Mouse (Mus musculus) forebrain, embryonic 13.5 days (tissue): ENCODE data around the gene Celf5. TPM values are rescaled to one million over a fixed set of nuclear protein-coding genes. Genes with fewer than 3 reads are reported as not detected.
A peak's percentile ranks its signal among the peaks of the same experiment; 100 is the strongest.

ENCODE experiments used
- ATAC-seq: fragments of 200-750 bp; cut with Nextera tagmentation; 2 replicates; pipeline ENCODE4 v1.8.0; 2017
- H3K27ac ChIP-seq: fragments of 300-500 bp; sonication (generic); 2 replicates; pipeline ENCODE4 v1.5.1; 2015; ENCODE audit warnings: inconsistent platforms, mild to moderate bottlenecking, moderate library complexity
- H3K27me3 ChIP-seq: fragments of 300-500 bp; sonication (generic); 2 replicates; pipeline ENCODE4 v1.6.1; 2015; ENCODE audit warnings: mild to moderate bottlenecking, inconsistent platforms
- H3K36me3 ChIP-seq: fragments of 300-500 bp; sonication (generic); 2 replicates; pipeline ENCODE4 v1.6.1; 2015; ENCODE audit warnings: mild to moderate bottlenecking, inconsistent platforms; ENCODE audit not compliant: poor library complexity, severe bottlenecking
- H3K4me1 ChIP-seq: fragments of 300-500 bp; sonication (generic); 2 replicates; pipeline ENCODE4 v1.6.1; 2015; ENCODE audit warnings: inconsistent platforms
- H3K4me2 ChIP-seq: fragments of 300-500 bp; sonication (generic); 2 replicates; pipeline ENCODE4 v1.6.1; 2015; ENCODE audit warnings: inconsistent platforms, mild to moderate bottlenecking, moderate library complexity
- H3K4me3 ChIP-seq: fragments of 300-500 bp; sonication (generic); 2 replicates; pipeline ENCODE4 v1.5.1; 2015; ENCODE audit warnings: mild to moderate bottlenecking, inconsistent platforms
- H3K9ac ChIP-seq: fragments of 300-500 bp; sonication (generic); 2 replicates; pipeline ENCODE4 v1.6.1; 2015; ENCODE audit warnings: mild to moderate bottlenecking, inconsistent platforms
- H3K9me3 ChIP-seq: fragments of 300-500 bp; sonication (generic); replicated peaks from 2 replicates; pipeline ENCODE4 v1.6.1; 2016; ENCODE audit warnings: inconsistent platforms
- WGBS: fragments of 180-500 bp; shearing (Covaris S2); methylation state at CpG from one replicate; pipeline ENCODE4 v1.1.7; 2015; 5-methylcytosine and 5-hydroxymethylcytosine counted together
- polyA plus RNA-seq: library from polyadenylated mRNA; unstranded; fragments of >200 nt; fragmentation: Nextera tagmentation; extraction: Ambion mirVana; gene quantifications from 2 replicates; pipeline ENCODE4 v1.2.1, GENCODE M21; 2015

Celf5 gene
- polyA plus RNA-seq, 1 experiment from 2014 or later: 48.8 TPM

GRCm38 (mm10) chr10:81485060-81485449 is 2.5 kb upstream of the Celf5 start:
- Histone ChIP-seq H3K27ac (peak overlapping the region; percentile 74), H3K9ac (0 out of 2 replicates have a peak overlapping the region, but pooled peaks have one; percentile 21), H3K9me3 (no peaks in the 10 kb centered on the region), H3K4me2 (0 out of 2 replicates have a peak overlapping the region, but pooled peaks have one; percentile 7), H3K27me3 (no peaks in the 10 kb centered on the region), H3K36me3 (peaks cover 46% of the 10 kb centered on the region), H3K4me3 (no peak overlapping the region), H3K4me1 (peaks cover 32% of the 10 kb centered on the region)
- ATAC-seq: no peak
- WGBS: 48% methylated on average over 2 of the region's 2 CpGs

GRCm38 (mm10) chr10:81484441-81485059 is 2.0 kb upstream of the Celf5 start:
- WGBS: 62% methylated on average over 6 of the region's 6 CpGs
- 0 out of 2 replicates have a peak overlapping the region, but pooled peaks have one; percentile 7 for H3K4me2 ChIP-seq

GRCm38 (mm10) chr10:81483983-81484382 is 1.5 kb upstream of the Celf5 start:
- H3K36me3 ChIP-seq: peaks cover 35% of the 10 kb centered on the region
- H3K4me3 ChIP-seq: no peak overlapping the region
- ATAC-seq: no peak
- peaks cover 37% of the 10 kb centered on the region for H3K4me1 ChIP-seq
- H3K4me2 ChIP-seq: no peak overlapping the region
- 22% methylated on average over 9 of the region's 9 CpGs for WGBS
- H3K9me3 ChIP-seq: no peaks in the 10 kb centered on the region
- no peaks in the 10 kb centered on the region for H3K27me3 ChIP-seq
- no peak overlapping the region for H3K9ac ChIP-seq
- peak overlapping the region; percentile 74; the same call in 1 of the 2 replicates for H3K27ac ChIP-seq

More at GRCm38 (mm10) chr10:81484441-81485059, 2.0 kb upstream of the Celf5 start:
- Histone ChIP-seq H3K9me3 (no peaks in the 10 kb centered on the region), H3K36me3 (peaks cover 41% of the 10 kb centered on the region), H3K4me3 (no peak overlapping the region), H3K4me1 (peaks cover 36% of the 10 kb centered on the region), H3K27me3 (no peaks in the 10 kb centered on the region), H3K27ac (peak overlapping the region; percentile 74), H3K9ac (0 out of 2 replicates have a peak overlapping the region, but pooled peaks have one; percentile 21)
- no peak for ATAC-seq

DNA sequence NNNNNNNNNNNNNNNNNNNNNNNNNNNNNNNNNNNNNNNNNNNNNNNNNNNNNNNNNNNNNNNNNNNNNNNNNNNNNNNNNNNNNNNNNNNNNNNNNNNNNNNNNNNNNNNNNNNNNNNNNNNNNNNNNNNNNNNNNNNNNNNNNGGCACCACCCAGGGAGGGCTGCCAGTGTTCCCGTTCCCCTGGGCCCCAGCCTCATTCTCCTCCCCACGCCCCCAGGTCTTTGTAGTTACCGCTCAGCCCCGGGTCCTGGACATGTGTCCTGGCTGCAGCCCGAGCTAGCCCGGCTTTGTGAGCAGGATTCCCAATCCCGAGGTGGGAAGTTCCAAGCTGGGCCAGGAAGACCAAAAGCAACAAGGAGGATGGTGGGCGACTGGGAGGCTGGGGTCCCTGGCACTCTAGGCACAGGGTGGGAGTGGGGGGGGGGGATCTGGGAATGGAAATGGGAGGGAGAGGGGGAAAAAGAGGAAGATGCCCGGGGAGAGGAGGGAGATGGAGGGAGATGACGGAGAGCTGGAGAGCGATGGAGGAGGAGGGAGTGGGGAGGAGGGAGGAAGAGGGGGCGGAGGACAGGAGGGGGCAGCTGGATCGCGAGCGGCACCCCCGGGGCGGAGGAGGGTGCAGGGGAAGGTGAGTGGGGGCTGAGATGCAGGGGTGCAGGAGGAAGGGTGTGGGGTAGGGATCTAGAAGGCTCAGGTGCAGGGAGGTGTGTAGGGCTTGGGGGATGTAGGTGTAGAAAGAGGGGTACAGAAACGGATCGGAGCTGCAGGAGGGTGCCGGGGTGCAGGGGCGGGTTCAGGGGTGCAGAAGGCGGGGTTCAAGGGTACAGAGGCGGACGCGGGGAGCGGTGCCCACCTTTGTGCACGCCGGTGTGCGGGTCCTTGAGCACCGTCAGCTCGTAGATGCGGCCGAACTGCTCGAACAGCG is 640 bp downstream of the Celf5 start:
- Histone ChIP-seq H3K4me2 (peak overlapping the region; percentile 61), H3K4me1 (peaks cover 53% of the 10 kb centered on the region), H3K4me3 (peak overlapping the region; percentile 67), H3K27me3 (peaks cover under 1% of the 10 kb centered on the region), H3K9ac (peak overlapping the region; percentile 86), H3K9me3 (no peaks in the 10 kb centered on the region), H3K36me3 (peaks cover 15% of the 10 kb centered on the region), H3K27ac (peak overlapping the region; percentile 75)
- peak; percentile 39 for ATAC-seq
- under 1% methylated on average over 33 of the region's 35 CpGs for WGBS

DNA sequence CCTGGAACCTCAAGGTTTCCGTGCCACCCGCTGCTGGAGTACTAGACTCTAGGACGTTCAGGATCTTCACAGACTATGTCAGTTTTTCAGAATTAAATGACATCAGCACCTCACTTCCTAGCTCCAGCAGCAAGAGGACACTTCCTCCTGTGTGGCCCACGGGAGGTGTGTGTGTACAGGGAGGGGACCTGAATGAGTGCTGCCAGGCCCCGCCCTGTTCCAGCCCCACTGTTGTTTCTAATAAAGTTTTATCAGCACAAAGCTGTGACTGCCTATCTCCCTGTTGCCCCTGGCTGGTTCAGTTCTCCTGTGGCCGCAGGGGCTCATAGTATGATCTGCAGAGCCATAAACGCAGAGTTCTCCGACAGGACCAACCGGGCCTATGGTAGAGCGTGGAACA is 8.0 kb downstream of the Celf5 start:
- Histone ChIP-seq H3K27ac (peak overlapping the region; percentile 92), H3K27me3 (peaks cover 3% of the 10 kb centered on the region), H3K9me3 (no peaks in the 10 kb centered on the region), H3K4me3 (no peak overlapping the region), H3K36me3 (peaks cover 10% of the 10 kb centered on the region; the same call in 1 of the 2 replicates), H3K9ac (no peak overlapping the region), H3K4me1 (peaks cover 60% of the 10 kb centered on the region), H3K4me2 (0 out of 2 replicates have a peak overlapping the region, but pooled peaks have one; percentile 81)
- ATAC-seq: no peak
- 88% methylated on average over 10 of the region's 10 CpGs for WGBS

- H3K27ac ChIP-seq: peak overlapping the region; percentile 92
- peaks cover 51% of the 10 kb centered on the region for H3K4me1 ChIP-seq
- 1% methylated on average over 22 of the region's 22 CpGs for WGBS
- peak overlapping the region; percentile 65 for H3K9ac ChIP-seq
- peak overlapping the region; percentile 49 for H3K4me3 ChIP-seq
- H3K4me2 ChIP-seq: peak overlapping the region; percentile 81
- H3K36me3 ChIP-seq: peaks cover 23% of the 10 kb centered on the region
- peaks cover 3% of the 10 kb centered on the region for H3K27me3 ChIP-seq
- no peaks in the 10 kb centered on the region for H3K9me3 ChIP-seq
- ATAC-seq: peak; percentile 86
These were observed 9.5 kb downstream of the Celf5 start for GRCm38 (mm10) chr10:81473003-81473451.

DNA sequence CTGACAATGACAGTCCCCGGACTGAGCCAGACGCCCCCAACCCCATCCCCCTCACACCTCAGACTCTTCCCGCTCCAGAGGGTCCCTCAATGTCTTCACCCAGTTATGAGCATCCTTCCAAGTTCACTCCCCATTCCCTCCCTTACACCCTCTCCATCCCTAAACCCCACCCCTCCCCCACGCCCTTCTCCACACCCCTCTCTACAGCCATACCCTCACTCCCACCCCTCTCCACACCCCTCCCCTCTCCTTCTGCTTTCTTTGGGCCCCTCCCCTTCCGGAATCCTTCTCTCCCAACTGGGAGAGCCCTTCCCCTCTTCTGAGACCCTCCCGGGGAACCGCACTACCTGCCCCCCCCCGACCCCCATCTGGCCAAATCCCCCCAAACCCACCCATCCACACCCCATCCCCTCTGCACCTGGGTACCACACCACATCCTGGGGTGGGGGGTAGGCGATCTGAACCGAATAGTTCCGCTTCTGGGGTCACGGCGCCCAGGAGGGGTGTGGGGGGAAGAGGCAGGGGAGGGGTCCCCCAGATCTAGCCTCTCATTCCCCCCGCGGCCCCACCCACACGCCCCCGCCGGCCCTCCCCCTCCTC is 10.0 kb downstream of the Celf5 start:
- H3K27me3 ChIP-seq: peaks cover 3% of the 10 kb centered on the region
- WGBS: 4% methylated on average over 17 of the region's 18 CpGs
- H3K27ac ChIP-seq: peak overlapping the region; percentile 92
- H3K4me2 ChIP-seq: peak overlapping the region; percentile 81
- peaks cover 46% of the 10 kb centered on the region for H3K4me1 ChIP-seq
- peak overlapping the region; percentile 65 for H3K9ac ChIP-seq
- H3K4me3 ChIP-seq: peak overlapping the region; percentile 49
- peaks cover 28% of the 10 kb centered on the region for H3K36me3 ChIP-seq
- no peaks in the 10 kb centered on the region for H3K9me3 ChIP-seq
- ATAC-seq: peak; percentile 50

DNA sequence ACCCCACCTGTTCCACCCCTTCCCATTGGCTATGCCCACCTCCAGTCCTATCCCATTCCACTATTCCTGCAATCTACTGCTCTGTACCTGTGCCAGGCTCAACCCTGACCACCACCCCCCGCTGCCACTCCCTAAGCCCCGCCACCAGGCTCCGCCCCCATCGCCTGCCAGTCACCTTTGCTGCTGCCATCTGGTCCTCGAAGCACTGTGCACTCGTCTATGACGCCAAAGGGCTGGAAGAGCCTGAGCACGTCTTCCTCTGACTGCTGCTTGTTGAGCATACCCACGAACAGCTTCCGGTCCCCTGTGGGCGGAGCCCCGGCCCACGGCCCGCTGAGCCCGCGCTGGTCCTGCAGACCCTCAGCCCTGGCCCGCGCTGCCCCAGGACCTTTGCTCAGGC is 12.1 kb downstream of the Celf5 start:
- ATAC-seq: no peak
- 0 out of 2 replicates have a peak, but pooled peaks cover 2% of the 10 kb centered on the region for H3K27me3 ChIP-seq
- peaks cover 42% of the 10 kb centered on the region for H3K36me3 ChIP-seq
- no peaks in the 10 kb centered on the region for H3K9me3 ChIP-seq
- H3K9ac ChIP-seq: no peak overlapping the region
- 65% methylated on average over 17 of the region's 18 CpGs for WGBS
- H3K4me1 ChIP-seq: peaks cover 43% of the 10 kb centered on the region
- H3K4me2 ChIP-seq: peak overlapping the region; percentile 12
- no peak overlapping the region for H3K4me3 ChIP-seq
- H3K27ac ChIP-seq: no peak overlapping the region

GRCm38 (mm10) chr10:81469253-81469652 is 13.3 kb downstream of the Celf5 start:
- WGBS: 83% methylated on average over 5 of the region's 5 CpGs
- Histone ChIP-seq H3K4me1 (peaks cover 45% of the 10 kb centered on the region), H3K9me3 (no peaks in the 10 kb centered on the region), H3K36me3 (peaks cover 43% of the 10 kb centered on the region), H3K9ac (no peak overlapping the region), H3K4me2 (no peak overlapping the region), H3K4me3 (no peak overlapping the region), H3K27me3 (peaks cover 13% of the 10 kb centered on the region), H3K27ac (no peak overlapping the region)
- no peak for ATAC-seq

- no peak for ATAC-seq
- Histone ChIP-seq H3K27me3 (peaks cover 28% of the 10 kb centered on the region), H3K9me3 (no peaks in the 10 kb centered on the region), H3K4me1 (peaks cover 34% of the 10 kb centered on the region), H3K4me3 (no peak overlapping the region), H3K9ac (no peak overlapping the region), H3K4me2 (no peak overlapping the region), H3K27ac (no peak overlapping the region), H3K36me3 (peaks cover 47% of the 10 kb centered on the region)
- WGBS: 88% methylated on average over 16 of the region's 16 CpGs
These were observed 14.8 kb downstream of the Celf5 start for GRCm38 (mm10) chr10:81467670-81468235.

DNA sequence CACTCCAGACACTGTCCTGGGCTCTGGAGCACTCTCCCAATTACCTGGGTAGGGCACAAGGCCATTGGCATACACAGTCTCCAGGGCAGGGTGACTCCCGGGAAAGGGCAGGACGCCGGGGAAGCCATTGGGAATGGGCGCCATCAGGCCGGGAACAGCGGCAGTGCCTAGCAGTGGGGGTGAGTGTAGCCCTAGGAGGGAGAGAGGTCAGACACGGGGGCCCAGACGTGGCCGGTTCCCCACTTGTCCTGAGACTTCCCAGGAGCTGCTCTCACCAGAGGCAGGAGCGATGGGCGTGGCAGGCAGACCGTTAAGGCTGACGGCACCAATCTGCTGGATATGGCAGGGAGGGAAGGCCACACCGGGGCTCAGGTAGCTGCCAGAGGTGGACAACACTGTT is 15.6 kb downstream of the Celf5 start:
- ATAC-seq: no peak
- WGBS: 73% methylated on average over 14 of the region's 14 CpGs
- H3K27ac ChIP-seq: no peak overlapping the region
- H3K4me2 ChIP-seq: no peak overlapping the region
- no peaks in the 10 kb centered on the region for H3K9me3 ChIP-seq
- H3K27me3 ChIP-seq: peaks cover 37% of the 10 kb centered on the region
- H3K36me3 ChIP-seq: peaks cover 47% of the 10 kb centered on the region
- H3K9ac ChIP-seq: no peak overlapping the region
- no peak overlapping the region for H3K4me3 ChIP-seq
- H3K4me1 ChIP-seq: peaks cover 26% of the 10 kb centered on the region
